Mouse (Mus musculus) bone marrow, adult 2 months (tissue): Measurements from ENCODE around the gene Ssbp4.

Source experiments
- CTCF ChIP-seq: fragments of 200-500 bp; IDR thresholded peaks from 2 replicates; pipeline ENCODE4 v1.5.1; 2011; ENCODE audit warnings: low read length, control low read depth; ENCODE audit not compliant: control insufficient read depth, insufficient read depth
- POLR2A ChIP-seq: fragments of 200-500 bp; IDR thresholded peaks from 2 replicates; pipeline ENCODE4 v1.6.1; 2011; ENCODE audit warnings: low read depth, mild to moderate bottlenecking, control low read depth, low read length, borderline replicate concordance; ENCODE audit not compliant: control insufficient read depth

GRCm38 (mm10) chr8:70617985-70618384 is 9.3 kb upstream of the Ssbp4 start:
- no peak for TF ChIP-seq CTCF
- TF ChIP-seq POLR2A: no peak
